Mouse (Mus musculus): ENCODE measurements at regions not wholly inside any gene's neighbourhood (a gene's known extent, or its start where the extent isn't known, plus 50 kb on each side); places are given as distances from the start of the nearest gene placed in this dataset.

DNA sequence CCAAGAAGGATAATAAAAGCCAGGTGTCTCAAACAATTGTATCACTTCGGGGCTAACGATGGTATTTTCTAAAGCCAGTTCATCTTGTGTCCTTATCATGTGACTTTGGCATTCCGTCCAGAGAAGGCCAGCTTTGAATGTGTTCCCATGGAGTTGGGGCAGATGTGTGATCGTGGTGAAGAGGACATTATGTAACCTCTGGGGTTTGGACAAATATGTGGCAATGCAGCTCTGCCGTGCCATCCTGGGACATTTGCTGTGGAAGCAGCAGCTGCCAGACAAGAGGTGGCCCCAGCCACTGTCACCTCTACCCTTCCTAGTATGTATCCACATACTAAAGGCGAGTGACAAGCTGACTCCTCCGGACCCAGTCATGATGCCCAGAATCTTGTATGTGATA lies 60.8 kb upstream of the Prok2 start:
- DNase-seq (ENCODE audit: extremely low read depth, low read depth, low spot score) = no peak

DNA sequence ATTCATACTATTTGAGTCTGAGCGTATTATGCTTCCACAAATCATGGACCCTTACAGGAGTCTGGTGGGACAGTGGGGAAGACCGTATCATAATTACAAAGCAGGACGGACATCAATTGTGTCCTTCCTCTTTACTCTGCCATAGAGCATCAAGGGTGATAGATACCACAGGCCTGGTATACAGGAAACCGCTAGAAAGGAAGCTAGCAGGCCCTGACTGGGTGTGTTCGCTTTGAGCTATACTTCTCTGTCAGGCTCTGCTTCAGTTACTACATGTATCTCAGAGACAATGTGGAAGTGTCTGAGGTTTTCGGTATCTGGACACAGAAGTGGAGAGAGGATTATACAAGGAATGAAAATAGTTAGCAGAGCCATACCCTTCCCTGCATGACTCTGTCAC lies 59.0 kb upstream of the Prok2 start:
- no peak for DNase-seq (ENCODE audit: extremely low read depth, low read depth, low spot score)

GRCm38 (mm10) chr6:99784804-99785203 lies 58.6 kb upstream of the Prok2 start:
- no peak for DNase-seq (ENCODE audit: extremely low read depth, low read depth, low spot score)

DNA sequence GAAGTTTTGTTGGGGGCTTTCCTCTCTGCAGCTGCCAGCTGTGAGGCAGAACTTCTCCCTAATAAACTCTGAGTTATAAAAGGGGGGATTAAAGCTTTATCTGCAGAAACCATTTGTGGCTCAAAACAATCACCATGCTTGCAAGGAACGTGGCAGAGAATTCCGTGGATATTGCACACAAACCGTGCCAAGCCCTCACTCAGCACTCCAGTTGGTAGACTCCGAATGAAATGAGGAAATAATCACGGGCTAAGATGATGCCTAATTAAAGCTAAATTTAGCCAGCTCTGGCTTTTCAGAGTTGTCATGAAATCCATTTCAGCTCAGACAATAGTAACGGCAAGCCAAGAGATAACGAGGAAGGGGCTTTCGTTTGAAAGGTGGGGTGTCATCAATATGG lies 58.1 kb upstream of the Prok2 start:
- no peak for DNase-seq (ENCODE audit: extremely low read depth, low read depth, low spot score)

DNA sequence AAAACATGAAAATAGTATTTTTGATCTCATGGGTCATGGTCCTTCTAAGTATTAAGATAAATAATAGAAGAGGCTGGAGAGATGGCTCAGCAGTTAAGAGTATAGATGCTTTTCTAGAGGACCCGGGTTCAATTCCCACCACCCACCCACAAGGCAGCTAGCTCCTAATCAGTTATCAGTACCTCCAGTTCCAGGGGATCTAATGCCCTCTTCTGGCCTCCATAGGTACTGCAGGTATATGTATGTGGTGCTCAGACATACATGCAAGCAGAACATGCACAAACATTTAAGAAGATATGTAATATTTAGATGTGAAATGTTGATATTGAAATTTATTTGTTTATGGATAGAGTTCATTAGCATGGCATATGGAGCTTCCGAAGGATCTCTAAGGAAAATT lies 56.8 kb upstream of the Prok2 start:
- no peak for DNase-seq (ENCODE audit: extremely low read depth, low read depth, low spot score)

All from fat pad, adult 2 months (tissue).